Mouse (Mus musculus) liver, embryonic 15.5 days (tissue): ENCODE results near the gene Nusap1. TPM values are rescaled to one million over a fixed set of nuclear protein-coding genes. Genes with fewer than 3 reads are reported as not detected.

Source experiments
- ATAC-seq: fragments of 200-750 bp; cut with Nextera tagmentation; 2 replicates; pipeline ENCODE4 v1.8.0; 2017; ENCODE audit warnings: moderate number of reproducible peaks, mild to moderate bottlenecking, moderate library complexity; ENCODE audit not compliant: insufficient read depth
- H3K27ac ChIP-seq: fragments of 300-500 bp; sonication (generic); replicated peaks from 2 replicates; pipeline ENCODE4 v1.5.1; 2015; ENCODE audit warnings: mild to moderate bottlenecking, inconsistent platforms
- H3K27me3 ChIP-seq: fragments of 300-500 bp; sonication (generic); 2 replicates; pipeline ENCODE4 v1.6.1; 2015; ENCODE audit warnings: mild to moderate bottlenecking, inconsistent platforms
- H3K36me3 ChIP-seq: fragments of 300-500 bp; sonication (generic); replicated peaks from 2 replicates; pipeline ENCODE4 v1.6.1; 2015; ENCODE audit warnings: moderate library complexity, mild to moderate bottlenecking, inconsistent platforms
- H3K4me1 ChIP-seq: fragments of 300-500 bp; sonication (generic); replicated peaks from 2 replicates; pipeline ENCODE4 v1.6.1; 2015; ENCODE audit warnings: inconsistent platforms
- H3K4me2 ChIP-seq: fragments of 300-500 bp; sonication (generic); 2 replicates; pipeline ENCODE4 v1.6.1; 2015; ENCODE audit warnings: moderate library complexity, mild to moderate bottlenecking, inconsistent platforms
- H3K4me3 ChIP-seq: fragments of 300-500 bp; sonication (generic); replicated peaks from 2 replicates; pipeline ENCODE4 v1.5.1; 2015; ENCODE audit warnings: mild to moderate bottlenecking, inconsistent platforms
- H3K9ac ChIP-seq: fragments of 300-500 bp; sonication (generic); 2 replicates; pipeline ENCODE4 v1.6.1; 2015; ENCODE audit warnings: moderate library complexity, mild to moderate bottlenecking, inconsistent platforms
- H3K9me3 ChIP-seq: fragments of 300-500 bp; sonication (generic); replicated peaks from 2 replicates; pipeline ENCODE4 v1.6.1; 2016; ENCODE audit warnings: inconsistent platforms
- whole genome bisulfite sequencing: fragments of 180-500 bp; shearing (Covaris S2); methylation state at CpG from one replicate; pipeline ENCODE4 v1.1.7; 2015; ENCODE audit warnings: mixed read lengths; ENCODE audit not compliant: insufficient replicate concordance; 5-methylcytosine and 5-hydroxymethylcytosine counted together
- polyA plus RNA-seq: library from polyadenylated mRNA; unstranded; fragments of >200 nt; fragmentation: Nextera tagmentation; extraction: Ambion mirVana; gene quantifications from 2 replicates; pipeline ENCODE4 v1.2.1, GENCODE M21; 2015

The Nusap1 gene
- 88.1 and 94.0 TPM in 2 replicates for polyA plus RNA-seq

GRCm38 (mm10) chr2:119618199-119618982, at the start of gene Nusap1, which contains the start of gene Oip5:
Gene Nusap1 (plus strand): TSS chr2:119618298.
Gene Oip5 (minus strand): TSS chr2:119618469.
- H3K9me3 ChIP-seq, result no peaks in the 10 kb centered on the region
- peak; percentile 98 for ATAC-seq
- H3K36me3 ChIP-seq, result peaks cover 44% of the 10 kb centered on the region
- under 1% methylated on average over 55 of the region's 55 CpGs for WGBS
- peak within 1 kb of the TSS; percentile 83 for H3K4me3 ChIP-seq
- peak within 1 kb of the TSS; percentile 98 for H3K27ac ChIP-seq
- peak within 1 kb of the TSS; percentile 88 for H3K9ac ChIP-seq
- peak within 1 kb of the TSS; percentile 76 for H3K4me2 ChIP-seq
- no peaks in the 10 kb centered on the region for H3K27me3 ChIP-seq
- H3K4me1 ChIP-seq, result peaks cover 44% of the 10 kb centered on the region

DNA sequence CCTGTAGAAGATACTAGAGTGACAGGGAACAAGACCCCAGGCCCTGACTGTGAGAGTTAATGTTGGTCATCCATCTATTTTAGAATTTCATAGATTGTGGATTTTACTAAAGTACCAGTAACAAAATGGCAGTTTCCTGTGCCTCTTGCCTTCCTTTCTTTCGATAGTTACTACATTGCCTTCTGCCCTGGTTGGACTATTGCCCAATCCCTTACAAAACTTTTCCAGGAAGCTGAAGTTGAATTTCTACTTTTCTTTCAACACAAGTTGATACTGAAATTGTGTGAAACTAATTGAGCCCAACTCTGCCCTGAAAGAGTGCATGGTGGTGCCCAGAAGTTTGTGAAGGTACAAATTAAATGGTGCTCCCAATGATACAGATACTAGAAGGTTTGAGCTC, 45.6 kb upstream of the Nusap1 start:
- Histone ChIP-seq H3K27ac (no peak overlapping the region), H3K9me3 (no peaks in the 10 kb centered on the region), H3K4me2 (no peak overlapping the region), H3K4me3 (no peak overlapping the region), H3K36me3 (peaks cover 38% of the 10 kb centered on the region), H3K9ac (no peak overlapping the region), H3K27me3 (no peaks in the 10 kb centered on the region), H3K4me1 (no peaks in the 10 kb centered on the region; the same call in 1 of the 2 replicates)
- no peak for ATAC-seq
- 69% methylated on average over 1 of the region's 1 CpGs for WGBS

- WGBS, result 87% methylated on average over 3 of the region's 3 CpGs
- no peak overlapping the region for H3K4me2 ChIP-seq
- H3K27me3 ChIP-seq, result no peaks in the 10 kb centered on the region
- H3K9me3 ChIP-seq, result no peaks in the 10 kb centered on the region
- no peak overlapping the region for H3K9ac ChIP-seq
- H3K36me3 ChIP-seq, result peaks cover 27% of the 10 kb centered on the region
- peak; percentile 64; the same call in 1 of the 2 replicates for ATAC-seq
- no peak overlapping the region for H3K4me3 ChIP-seq
- H3K27ac ChIP-seq, result no peak overlapping the region
- H3K4me1 ChIP-seq, result peaks cover 13% of the 10 kb centered on the region; the same call in 1 of the 2 replicates
Measured at GRCm38 (mm10) chr2:119581571-119581970, 36.5 kb upstream of the Nusap1 start.

DNA sequence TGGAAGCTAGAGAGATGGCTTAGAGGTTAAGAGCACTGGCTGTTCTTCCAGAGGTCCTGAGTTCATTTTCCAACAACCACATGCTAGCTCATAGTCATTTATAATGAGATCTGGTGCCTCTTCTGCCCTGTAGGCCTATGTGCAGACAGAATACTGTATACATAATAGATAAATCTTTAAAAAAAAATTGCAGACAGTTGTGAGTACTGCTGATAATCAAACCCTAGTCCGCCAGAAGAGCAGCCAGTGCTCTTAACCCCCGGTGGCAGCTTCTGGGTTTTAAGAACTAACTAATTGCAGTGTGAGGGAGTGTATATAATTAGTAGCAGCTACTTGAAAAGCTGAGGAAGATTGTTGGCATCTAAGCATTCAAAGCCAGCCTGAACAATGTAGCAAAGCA, 34.7 kb upstream of the Nusap1 start:
- peaks cover 13% of the 10 kb centered on the region; the same call in 1 of the 2 replicates for H3K4me1 ChIP-seq
- no peaks in the 10 kb centered on the region for H3K9me3 ChIP-seq
- H3K27me3 ChIP-seq, result no peaks in the 10 kb centered on the region
- no peak overlapping the region for H3K9ac ChIP-seq
- H3K36me3 ChIP-seq, result peaks cover 32% of the 10 kb centered on the region
- H3K4me3 ChIP-seq, result no peak overlapping the region
- WGBS, result 12% methylated on average over 2 of the region's 2 CpGs
- no peak overlapping the region for H3K4me2 ChIP-seq
- ATAC-seq, result no peak
- H3K27ac ChIP-seq, result no peak overlapping the region

DNA sequence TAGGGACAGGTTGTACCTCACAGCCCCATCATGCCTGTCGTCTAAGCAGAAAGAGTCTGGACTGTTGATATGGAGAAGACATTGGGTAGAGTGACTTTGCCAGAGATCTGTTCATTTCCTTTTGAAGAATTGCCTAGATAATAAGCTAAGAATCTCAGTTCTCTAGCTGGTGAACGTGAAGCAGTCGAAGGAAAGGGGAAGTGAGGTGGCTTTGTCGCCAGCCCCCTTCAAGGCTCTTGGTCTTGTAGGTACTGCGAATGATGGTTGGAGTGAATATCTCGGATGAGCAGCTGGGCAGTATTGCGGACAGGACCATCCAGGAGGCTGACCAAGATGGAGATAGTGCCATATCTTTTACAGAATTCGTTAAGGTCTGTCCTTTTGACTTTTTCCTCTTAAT, 33.8 kb upstream of the Nusap1 start:
- H3K27me3 ChIP-seq, result no peaks in the 10 kb centered on the region
- peaks cover 13% of the 10 kb centered on the region; the same call in 1 of the 2 replicates for H3K4me1 ChIP-seq
- no peak for ATAC-seq
- H3K4me2 ChIP-seq, result no peak overlapping the region
- no peak overlapping the region for H3K4me3 ChIP-seq
- WGBS, result 53% methylated on average over 8 of the region's 8 CpGs
- H3K27ac ChIP-seq, result no peak overlapping the region
- H3K9me3 ChIP-seq, result no peaks in the 10 kb centered on the region
- H3K9ac ChIP-seq, result no peak overlapping the region
- H3K36me3 ChIP-seq, result peaks cover 30% of the 10 kb centered on the region

GRCm38 (mm10) chr2:119587383-119587782, 30.7 kb upstream of the Nusap1 start:
- Histone ChIP-seq H3K27ac (no peak overlapping the region), H3K9ac (no peak overlapping the region), H3K4me2 (no peak overlapping the region), H3K4me3 (no peak overlapping the region), H3K4me1 (peaks cover 11% of the 10 kb centered on the region; the same call in 1 of the 2 replicates), H3K36me3 (peaks cover 29% of the 10 kb centered on the region), H3K9me3 (no peaks in the 10 kb centered on the region), H3K27me3 (no peaks in the 10 kb centered on the region)
- peak; percentile 40; the same call in 1 of the 2 replicates for ATAC-seq
- 9% methylated on average over 4 of the region's 4 CpGs for WGBS

- 80% methylated on average over 3 of the region's 3 CpGs for WGBS
- Histone ChIP-seq H3K4me1 (peaks cover 17% of the 10 kb centered on the region), H3K4me3 (no peak overlapping the region)
Measured at GRCm38 (mm10) chr2:119591247-119591646, 26.9 kb upstream of the Nusap1 start.

GRCm38 (mm10) chr2:119593765-119594112, 24.4 kb upstream of the Nusap1 start:
- Histone ChIP-seq H3K27me3 (no peaks in the 10 kb centered on the region), H3K4me1 (peaks cover 34% of the 10 kb centered on the region), H3K4me2 (peak overlapping the region; percentile 63), H3K4me3 (peak overlapping the region; percentile 89), H3K36me3 (peaks cover 32% of the 10 kb centered on the region), H3K27ac (peak overlapping the region; percentile 95), H3K9me3 (no peaks in the 10 kb centered on the region), H3K9ac (peak overlapping the region; percentile 97)
- peak; percentile 10; the same call in 1 of the 2 replicates for ATAC-seq
- WGBS, result 14% methylated on average over 7 of the region's 7 CpGs

More at GRCm38 (mm10) chr2:119591247-119591646, 26.9 kb upstream of the Nusap1 start:
- H3K9ac ChIP-seq, result no peak overlapping the region
- no peak for ATAC-seq
- no peaks in the 10 kb centered on the region for H3K27me3 ChIP-seq
- peaks cover 17% of the 10 kb centered on the region for H3K36me3 ChIP-seq
- no peak overlapping the region for H3K27ac ChIP-seq
- H3K4me2 ChIP-seq, result no peak overlapping the region
- H3K9me3 ChIP-seq, result no peaks in the 10 kb centered on the region

DNA sequence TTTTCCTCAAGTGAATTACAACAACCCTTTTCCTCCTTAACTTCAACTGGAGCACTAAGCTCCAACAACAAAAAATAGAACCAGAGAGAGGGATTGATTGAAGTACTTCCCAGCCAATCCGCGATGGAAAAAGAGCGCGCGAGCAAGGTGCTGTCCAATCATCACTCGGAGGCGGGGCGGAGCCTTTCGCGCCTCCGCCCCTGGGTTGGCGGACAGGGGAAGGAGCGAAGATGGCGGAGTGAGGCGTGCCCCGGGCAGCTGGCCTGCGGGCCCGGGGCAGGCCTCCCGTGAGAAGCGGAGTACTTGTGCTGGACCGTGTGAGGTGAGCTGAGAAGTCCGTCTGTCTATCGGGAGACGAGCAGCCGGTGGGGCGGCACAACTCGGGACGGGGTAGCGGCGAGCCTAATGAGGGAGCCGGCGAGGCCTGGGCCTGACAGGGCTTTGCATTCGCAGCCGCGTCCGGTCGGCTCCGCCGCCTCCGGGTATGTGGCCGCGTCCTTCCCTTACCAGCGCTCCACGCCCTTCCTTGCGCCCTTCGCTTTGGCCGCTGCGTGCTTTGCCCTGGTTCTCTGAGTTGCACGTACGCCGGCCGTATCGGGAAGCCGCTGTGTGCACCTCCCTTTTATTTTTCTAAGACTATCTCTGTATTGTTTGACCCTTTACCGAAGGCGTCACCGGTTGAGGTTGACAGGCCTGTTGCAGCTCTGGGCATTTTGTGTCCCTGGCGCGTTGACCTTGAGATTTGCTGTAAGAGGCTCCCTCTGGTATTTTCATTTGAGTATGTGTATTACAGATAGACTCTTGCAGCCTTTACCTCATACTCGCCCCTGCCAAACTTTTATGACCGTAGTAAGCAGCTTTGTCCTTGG, 23.8 kb upstream of the Nusap1 start:
- no peaks in the 10 kb centered on the region for H3K27me3 ChIP-seq
- peak; percentile 93 for ATAC-seq
- H3K4me1 ChIP-seq, result peaks cover 34% of the 10 kb centered on the region
- H3K9ac ChIP-seq, result peak overlapping the region; percentile 97
- under 1% methylated on average over 61 of the region's 61 CpGs for WGBS
- no peaks in the 10 kb centered on the region for H3K9me3 ChIP-seq
- H3K4me2 ChIP-seq, result peak overlapping the region; percentile 67
- peak overlapping the region; percentile 95 for H3K27ac ChIP-seq
- H3K4me3 ChIP-seq, result peak overlapping the region; percentile 89
- H3K36me3 ChIP-seq, result peaks cover 39% of the 10 kb centered on the region

DNA sequence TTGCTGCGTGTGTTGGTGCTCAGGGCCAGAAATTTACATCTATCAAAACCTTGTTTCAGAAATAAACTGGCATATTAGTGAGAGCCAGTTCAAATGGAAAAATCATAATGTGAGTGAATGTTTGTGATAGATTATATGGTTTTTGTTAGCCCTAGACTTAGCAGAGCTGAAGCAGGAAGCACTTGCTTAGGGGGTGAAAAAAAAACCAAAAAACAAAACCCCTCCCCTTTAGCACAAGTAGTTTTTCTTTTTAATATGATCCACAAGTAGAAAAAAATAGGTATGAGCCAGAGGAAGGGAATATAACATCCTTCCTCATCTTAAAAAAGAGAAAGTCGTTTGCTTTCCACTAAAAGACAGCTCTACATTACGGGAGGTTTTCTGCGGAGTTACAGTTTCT, 22.8 kb upstream of the Nusap1 start:
- peak overlapping the region; percentile 97 for H3K9ac ChIP-seq
- peak overlapping the region; percentile 95 for H3K27ac ChIP-seq
- no peaks in the 10 kb centered on the region for H3K27me3 ChIP-seq
- 23% methylated on average over 4 of the region's 4 CpGs for WGBS
- peaks cover 47% of the 10 kb centered on the region for H3K36me3 ChIP-seq
- H3K4me1 ChIP-seq, result peaks cover 34% of the 10 kb centered on the region
- H3K9me3 ChIP-seq, result no peaks in the 10 kb centered on the region
- H3K4me2 ChIP-seq, result peak overlapping the region; percentile 67
- no peak for ATAC-seq
- peak overlapping the region; percentile 89 for H3K4me3 ChIP-seq
